Mouse (Mus musculus): ENCODE data around the gene Btbd7.

The Btbd7 gene

GRCm38 (mm10) chr12:102739096-102739495 lies 139.2 kb downstream of the Btbd7 start:
- in situ Hi-C loops (cut with MboI, MseI): loop anchor here (10.0 kb wide), 1 partner anchor 326 kb away; no protein-coding TSS in a partner anchor

DNA sequence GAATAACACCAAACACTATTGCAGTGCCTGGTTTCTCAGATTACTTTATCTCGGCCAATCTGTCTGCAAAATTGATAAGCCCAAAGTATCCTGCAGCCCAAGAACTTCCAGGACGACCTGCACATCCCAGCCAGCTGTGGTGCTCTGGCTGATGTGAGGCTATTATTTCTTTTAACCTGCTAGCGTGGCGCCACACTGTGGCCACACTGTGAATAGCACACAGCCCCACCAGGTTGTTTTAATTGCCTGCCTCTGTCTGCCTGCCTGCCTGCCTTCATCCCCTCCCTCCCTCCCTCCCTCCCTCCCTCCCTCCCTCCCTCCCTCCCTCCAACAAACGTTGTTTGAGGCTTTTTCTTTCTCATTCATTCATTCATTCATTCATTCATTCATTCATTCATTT lies 144.9 kb downstream of the Btbd7 start:
- in situ Hi-C loops (cut with MboI, MseI): loop anchor here (10.0 kb wide), 1 partner anchor 331 kb away; no protein-coding TSS in a partner anchor

DNA sequence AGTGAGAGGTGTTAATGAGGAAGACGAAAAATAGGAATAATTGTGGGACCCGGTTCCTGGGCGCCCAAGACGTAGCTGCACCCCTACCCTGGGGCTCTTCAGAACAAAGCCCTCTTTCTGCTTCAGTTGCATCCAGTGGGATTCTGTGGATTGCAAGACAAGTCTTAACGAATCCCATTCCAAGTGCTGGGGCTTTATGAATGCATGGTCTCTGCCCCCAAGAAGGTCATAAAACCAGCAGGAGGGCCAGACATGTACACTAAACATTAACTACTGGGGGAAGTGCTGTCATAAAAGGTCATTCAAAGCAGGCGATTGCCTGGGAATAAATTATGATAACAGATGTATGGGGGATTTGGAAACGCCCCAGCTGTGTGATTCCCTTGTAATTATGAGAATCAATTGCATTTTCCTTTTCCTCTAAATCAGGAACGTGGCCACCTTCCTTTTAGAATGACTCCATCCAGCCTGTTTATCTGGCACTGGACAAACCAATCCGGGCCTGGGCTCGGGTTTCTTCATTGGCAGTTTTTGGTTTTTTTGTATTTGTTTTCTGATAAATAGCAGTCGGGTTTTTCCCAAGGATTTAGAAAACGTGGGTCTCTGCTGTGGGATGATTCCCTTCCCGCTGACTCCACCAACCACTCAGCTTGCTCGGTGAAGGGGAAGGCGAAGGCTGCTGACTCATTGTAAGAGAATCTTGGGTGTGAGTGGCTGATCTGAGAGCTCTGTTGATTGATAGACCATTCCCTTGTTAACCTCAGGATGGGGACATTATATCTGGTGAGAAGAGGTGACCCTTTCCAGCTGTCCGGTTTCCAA lies 147.3 kb downstream of the Btbd7 start:
- in situ Hi-C loops (cut with MboI, MseI): loop anchor here (10.0 kb wide), 1 partner anchor 334 kb away; no protein-coding TSS in a partner anchor

Measured in T-helper 2 cell (primary cell).